Mouse (Mus musculus) forebrain, embryonic 16.5 days (tissue): ENCODE results near the gene Kcnj15. TPM values are rescaled to one million over a fixed set of nuclear protein-coding genes. Genes with fewer than 3 reads are reported as not detected.

Source experiments
- ATAC-seq: fragments of 200-750 bp; cut with Nextera tagmentation; 2 replicates; pipeline ENCODE4 v1.8.0; 2017; ENCODE audit warnings: mild to moderate bottlenecking, moderate library complexity
- H3K27ac ChIP-seq: fragments of 300-500 bp; sonication (generic); 2 replicates; pipeline ENCODE4 v1.5.1; 2014; ENCODE audit warnings: low read length, control low read depth
- H3K27me3 ChIP-seq: fragments of 300-500 bp; sonication (generic); replicated peaks from 2 replicates; pipeline ENCODE4 v1.6.1; 2014; ENCODE audit warnings: low read length; ENCODE audit not compliant: control insufficient read depth, insufficient read depth
- H3K36me3 ChIP-seq: fragments of 300-500 bp; sonication (generic); 2 replicates; pipeline ENCODE4 v1.6.1; 2014; ENCODE audit not compliant: control insufficient read depth, insufficient read depth
- H3K4me1 ChIP-seq: fragments of 300-500 bp; sonication (generic); replicated peaks from 2 replicates; pipeline ENCODE4 v1.6.1; 2014; ENCODE audit warnings: low read length; ENCODE audit not compliant: control insufficient read depth, insufficient read depth
- H3K4me2 ChIP-seq: fragments of 300-500 bp; sonication (generic); 2 replicates; pipeline ENCODE4 v1.6.1; 2014; ENCODE audit warnings: mild to moderate bottlenecking, low read length, control low read depth
- H3K4me3 ChIP-seq: fragments of 300-500 bp; sonication (generic); replicated peaks from 2 replicates; pipeline ENCODE4 v1.5.1; 2014; ENCODE audit warnings: mild to moderate bottlenecking, low read length, control low read depth
- H3K9ac ChIP-seq: fragments of 300-500 bp; sonication (generic); replicated peaks from 2 replicates; pipeline ENCODE4 v1.6.1; 2014; ENCODE audit warnings: low read depth, low read length, control low read depth
- H3K9me3 ChIP-seq: fragments of 300-500 bp; sonication (generic); 2 replicates; pipeline ENCODE4 v1.6.1; 2016; ENCODE audit warnings: low read length; ENCODE audit not compliant: control insufficient read depth
- WGBS: fragments of 180-500 bp; shearing (Covaris S2); extraction: QIAGEN DNeasy Blood & Tissue Kit; methylation state at CpG from one replicate; pipeline ENCODE4 v1.1.7; 2014; 5-methylcytosine and 5-hydroxymethylcytosine counted together
- polyA plus RNA-seq: library from polyadenylated mRNA; unstranded; fragments of >200 nt; fragmentation: Nextera tagmentation; extraction: Ambion mirVana; gene quantifications from 2 replicates; pipeline ENCODE4 v1.2.1, GENCODE M21; 2015

Gene Kcnj15
- polyA plus RNA-seq, 1 experiment from 2014 or later, result not detected

DNA sequence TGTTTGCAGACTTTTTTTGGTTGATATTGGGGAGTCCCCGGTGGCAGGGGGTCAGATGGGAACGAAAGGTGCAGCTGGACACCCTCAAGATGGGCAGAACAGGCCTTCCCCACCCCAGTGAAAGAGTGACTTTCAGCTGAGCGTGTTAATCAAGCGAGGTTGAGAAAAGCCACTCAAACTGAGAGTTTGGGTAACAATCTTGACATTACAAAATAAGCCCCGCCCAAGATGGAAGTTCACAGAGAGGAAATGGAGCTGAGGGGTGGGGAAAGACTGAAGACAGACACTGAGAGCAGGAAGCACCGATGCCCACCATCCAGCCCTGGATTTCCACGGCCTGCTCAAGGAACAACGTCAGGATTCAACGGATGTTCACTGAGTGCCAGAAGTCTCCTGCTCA lies 91.2 kb downstream of the Kcnj15 start:
- Histone ChIP-seq H3K36me3 (no peaks in the 10 kb centered on the region), H3K27ac (no peak overlapping the region), H3K4me2 (no peak overlapping the region), H3K4me1 (no peaks in the 10 kb centered on the region), H3K4me3 (no peak overlapping the region), H3K9ac (no peak overlapping the region), H3K9me3 (no peaks in the 10 kb centered on the region), H3K27me3 (no peaks in the 10 kb centered on the region)
- WGBS, result 88% methylated on average over 9 of the region's 9 CpGs
- no peak for ATAC-seq

DNA sequence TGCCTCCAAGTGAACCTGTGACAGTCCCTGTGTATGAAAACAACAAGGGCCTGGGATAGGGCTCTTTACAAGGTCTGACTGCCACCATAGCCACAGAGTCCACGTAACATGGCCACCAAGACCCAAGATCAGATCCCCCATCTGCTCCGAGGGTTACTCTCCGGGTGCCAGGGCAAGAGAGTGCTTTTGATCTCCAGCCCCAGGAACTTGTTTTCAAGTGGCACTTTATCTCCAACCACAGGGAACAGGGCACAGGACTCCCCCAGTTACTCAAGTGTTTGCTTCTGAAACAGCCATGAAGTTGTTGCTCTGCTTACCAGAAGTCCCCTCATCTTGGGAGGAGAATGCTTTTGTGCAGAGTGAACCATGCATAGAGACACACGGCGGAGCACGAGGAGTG lies 92.0 kb downstream of the Kcnj15 start:
- WGBS, result 93% methylated on average over 6 of the region's 6 CpGs
- Histone ChIP-seq H3K4me1 (no peaks in the 10 kb centered on the region), H3K27ac (no peak overlapping the region), H3K4me2 (no peak overlapping the region), H3K27me3 (no peaks in the 10 kb centered on the region), H3K4me3 (no peak overlapping the region), H3K9ac (no peak overlapping the region), H3K36me3 (no peaks in the 10 kb centered on the region), H3K9me3 (no peaks in the 10 kb centered on the region)
- ATAC-seq, result no peak

DNA sequence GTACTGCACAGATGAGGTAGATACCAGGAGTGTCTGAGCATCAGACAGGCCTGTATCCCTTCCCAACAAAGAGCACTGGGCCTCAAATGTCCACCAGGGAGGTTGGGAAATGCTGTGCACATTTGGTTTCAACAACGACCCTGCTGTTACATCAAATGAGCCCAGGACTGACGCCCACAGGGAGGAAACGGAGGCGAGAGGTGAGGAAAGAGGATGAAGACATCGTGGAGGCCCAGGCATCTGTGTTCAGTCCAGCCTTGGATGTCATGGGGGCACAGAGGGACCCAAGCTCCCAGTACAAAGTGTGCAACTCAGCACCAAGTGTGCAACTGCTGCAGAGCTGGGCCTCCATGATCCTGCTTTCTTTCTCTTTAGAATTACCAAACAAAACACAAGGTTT lies 92.4 kb downstream of the Kcnj15 start:
- 78% methylated on average over 5 of the region's 5 CpGs for WGBS
- Histone ChIP-seq H3K4me2 (no peak overlapping the region), H3K4me3 (no peak overlapping the region), H3K9ac (no peak overlapping the region), H3K36me3 (no peaks in the 10 kb centered on the region), H3K27ac (no peak overlapping the region), H3K4me1 (no peaks in the 10 kb centered on the region), H3K9me3 (no peaks in the 10 kb centered on the region), H3K27me3 (no peaks in the 10 kb centered on the region)
- ATAC-seq, result no peak
